Mouse (Mus musculus): ENCODE measurements around the gene Gpr107. TPM values are rescaled to one million over a fixed set of nuclear protein-coding genes. Genes with fewer than 3 reads are reported as not detected.

Gene Gpr107
- polyA plus RNA-seq, 1 experiment from 2014 or later: 39.8 TPM

- Histone ChIP-seq H3K36me3 (no peaks in the 10 kb centered on the region), H3K27ac (no peak overlapping the region), H3K4me1 (no peaks in the 10 kb centered on the region), H3K4me2 (no peak overlapping the region), H3K27me3 (no peaks in the 10 kb centered on the region), H3K9me3 (peaks cover 14% of the 10 kb centered on the region), H3K4me3 (no peak overlapping the region), H3K9ac (no peak overlapping the region)
- no peak for ATAC-seq (ENCODE audit: insufficient number of reproducible peaks, insufficient read depth, low FRiP score, low TSS enrichment, low read depth)
- 54% methylated on average over 1 of the region's 1 CpGs for WGBS
These were observed 76.7 kb downstream of the Gpr107 start for GRCm38 (mm10) chr2:31228768-31229311.

- WGBS: 42% methylated on average over 23 of the region's 23 CpGs
- no peak overlapping the region for H3K27ac ChIP-seq
- no peaks in the 10 kb centered on the region for H3K27me3 ChIP-seq
- no peaks in the 10 kb centered on the region for H3K36me3 ChIP-seq
- peak overlapping the region; percentile 47 for H3K4me2 ChIP-seq
- H3K9ac ChIP-seq: no peak overlapping the region; the same call in 1 of the 2 replicates
- no peak for ATAC-seq (ENCODE audit: insufficient number of reproducible peaks, insufficient read depth, low FRiP score, low TSS enrichment, low read depth)
- peaks cover 11% of the 10 kb centered on the region for H3K4me1 ChIP-seq
- H3K9me3 ChIP-seq: no peaks in the 10 kb centered on the region
- H3K4me3 ChIP-seq: peak overlapping the region; percentile 25
These were observed 87.1 kb downstream of the Gpr107 start for GRCm38 (mm10) chr2:31239203-31239696.

- Histone ChIP-seq H3K4me1 (peaks cover 17% of the 10 kb centered on the region), H3K9ac (no peak overlapping the region), H3K9me3 (no peaks in the 10 kb centered on the region), H3K36me3 (no peaks in the 10 kb centered on the region), H3K4me3 (no peak overlapping the region), H3K4me2 (peak overlapping the region; percentile 47; the same call in 1 of the 2 replicates), H3K27ac (no peak overlapping the region), H3K27me3 (no peaks in the 10 kb centered on the region)
- WGBS: 72% methylated on average over 6 of the region's 6 CpGs
- no peak for ATAC-seq (ENCODE audit: insufficient number of reproducible peaks, insufficient read depth, low FRiP score, low TSS enrichment, low read depth)
These were observed 87.7 kb downstream of the Gpr107 start for GRCm38 (mm10) chr2:31239833-31240232.

- H3K27me3 ChIP-seq: no peaks in the 10 kb centered on the region
- 9% methylated on average over 7 of the region's 7 CpGs for WGBS
- H3K4me1 ChIP-seq: peaks cover 25% of the 10 kb centered on the region
- no peak overlapping the region for H3K9ac ChIP-seq
- H3K9me3 ChIP-seq: no peaks in the 10 kb centered on the region
- no peak overlapping the region for H3K4me3 ChIP-seq
- H3K4me2 ChIP-seq: no peak overlapping the region
- no peak for ATAC-seq (ENCODE audit: insufficient number of reproducible peaks, insufficient read depth, low FRiP score, low TSS enrichment, low read depth)
- no peak overlapping the region for H3K27ac ChIP-seq
- no peaks in the 10 kb centered on the region for H3K36me3 ChIP-seq
These were observed 89.5 kb downstream of the Gpr107 start for GRCm38 (mm10) chr2:31241639-31242038.

GRCm38 (mm10) chr2:31244216-31244615, 92.1 kb downstream of the Gpr107 start:
- H3K4me3 ChIP-seq: no peak overlapping the region
- WGBS: 60% methylated on average over 8 of the region's 8 CpGs
- H3K27ac ChIP-seq: no peak overlapping the region
- H3K27me3 ChIP-seq: no peaks in the 10 kb centered on the region
- peaks cover 45% of the 10 kb centered on the region for H3K4me1 ChIP-seq
- no peak overlapping the region for H3K9ac ChIP-seq
- 0 out of 2 replicates have a peak, but pooled peaks cover 3% of the 10 kb centered on the region for H3K36me3 ChIP-seq
- peak overlapping the region; percentile 96; the same call in 1 of the 2 replicates for H3K4me2 ChIP-seq
- no peak for ATAC-seq (ENCODE audit: insufficient number of reproducible peaks, insufficient read depth, low FRiP score, low TSS enrichment, low read depth)
- no peaks in the 10 kb centered on the region for H3K9me3 ChIP-seq

GRCm38 (mm10) chr2:31245051-31245450, 92.9 kb downstream of the Gpr107 start:
- Histone ChIP-seq H3K4me3 (peak overlapping the region; percentile 93), H3K9me3 (no peaks in the 10 kb centered on the region), H3K4me1 (peaks cover 43% of the 10 kb centered on the region), H3K9ac (peak overlapping the region; percentile 92), H3K36me3 (0 out of 2 replicates have a peak, but pooled peaks cover 3% of the 10 kb centered on the region), H3K27ac (peak overlapping the region; percentile 83), H3K4me2 (peak overlapping the region; percentile 96), H3K27me3 (no peaks in the 10 kb centered on the region)
- ATAC-seq (ENCODE audit: insufficient number of reproducible peaks, insufficient read depth, low FRiP score, low TSS enrichment, low read depth): no peak
- 9% methylated on average over 5 of the region's 5 CpGs for WGBS

GRCm38 (mm10) chr2:31245491-31246141, 93.5 kb downstream of the Gpr107 start, which contains the start of gene Ncs1:
TSS of gene Ncs1 (plus strand) at chr2:31245823.
- H3K9me3 ChIP-seq: no peaks in the 10 kb centered on the region
- H3K9ac ChIP-seq: peak within 1 kb of the TSS; percentile 92
- ATAC-seq (ENCODE audit: insufficient number of reproducible peaks, insufficient read depth, low FRiP score, low TSS enrichment, low read depth): peak; percentile 81
- 0 out of 2 replicates have a peak, but pooled peaks cover 3% of the 10 kb centered on the region for H3K36me3 ChIP-seq
- H3K4me2 ChIP-seq: peak within 1 kb of the TSS; percentile 96
- peak within 1 kb of the TSS; percentile 83 for H3K27ac ChIP-seq
- no peaks in the 10 kb centered on the region for H3K27me3 ChIP-seq
- WGBS: under 1% methylated on average over 76 of the region's 89 CpGs
- H3K4me1 ChIP-seq: peaks cover 43% of the 10 kb centered on the region
- H3K4me3 ChIP-seq: peak within 1 kb of the TSS; percentile 93

GRCm38 (mm10) chr2:31246251-31246971, 94.3 kb downstream of the Gpr107 start:
- no peaks in the 10 kb centered on the region for H3K27me3 ChIP-seq
- H3K9me3 ChIP-seq: no peaks in the 10 kb centered on the region
- H3K27ac ChIP-seq: peak overlapping the region; percentile 83
- peak overlapping the region; percentile 96 for H3K4me2 ChIP-seq
- under 1% methylated on average over 40 of the region's 41 CpGs for WGBS
- H3K4me1 ChIP-seq: peaks cover 49% of the 10 kb centered on the region
- peak overlapping the region; percentile 93 for H3K4me3 ChIP-seq
- H3K36me3 ChIP-seq: 0 out of 2 replicates have a peak, but pooled peaks cover 3% of the 10 kb centered on the region
- ATAC-seq (ENCODE audit: insufficient number of reproducible peaks, insufficient read depth, low FRiP score, low TSS enrichment, low read depth): peak; percentile 28
- H3K9ac ChIP-seq: peak overlapping the region; percentile 92

- H3K27me3 ChIP-seq: no peaks in the 10 kb centered on the region
- ATAC-seq (ENCODE audit: insufficient number of reproducible peaks, insufficient read depth, low FRiP score, low TSS enrichment, low read depth): no peak
- H3K4me1 ChIP-seq: peaks cover 45% of the 10 kb centered on the region
- no peak overlapping the region for H3K9ac ChIP-seq
- no peaks in the 10 kb centered on the region for H3K9me3 ChIP-seq
- no peak overlapping the region for H3K4me2 ChIP-seq
- H3K36me3 ChIP-seq: 0 out of 2 replicates have a peak, but pooled peaks cover 7% of the 10 kb centered on the region
- 91% methylated on average over 6 of the region's 6 CpGs for WGBS
- H3K27ac ChIP-seq: no peak overlapping the region
- no peak overlapping the region for H3K4me3 ChIP-seq
These were observed 96.7 kb downstream of the Gpr107 start for GRCm38 (mm10) chr2:31248856-31249255.

- Histone ChIP-seq H3K9ac (no peak overlapping the region), H3K27ac (no peak overlapping the region), H3K4me2 (no peak overlapping the region), H3K4me3 (no peak overlapping the region), H3K36me3 (0 out of 2 replicates have a peak, but pooled peaks cover 7% of the 10 kb centered on the region), H3K27me3 (no peaks in the 10 kb centered on the region), H3K4me1 (peaks cover 52% of the 10 kb centered on the region), H3K9me3 (no peaks in the 10 kb centered on the region)
- WGBS: 96% methylated on average over 4 of the region's 4 CpGs
- ATAC-seq (ENCODE audit: insufficient number of reproducible peaks, insufficient read depth, low FRiP score, low TSS enrichment, low read depth): no peak
These were observed 100.1 kb downstream of the Gpr107 start for GRCm38 (mm10) chr2:31252167-31252566.

- H3K27me3 ChIP-seq: no peaks in the 10 kb centered on the region
- no peaks in the 10 kb centered on the region for H3K9me3 ChIP-seq
- H3K4me1 ChIP-seq: peaks cover 52% of the 10 kb centered on the region
- WGBS: 72% methylated on average over 3 of the region's 3 CpGs
- no peak overlapping the region for H3K4me2 ChIP-seq
- no peak overlapping the region for H3K27ac ChIP-seq
- no peak overlapping the region for H3K9ac ChIP-seq
- no peak for ATAC-seq (ENCODE audit: insufficient number of reproducible peaks, insufficient read depth, low FRiP score, low TSS enrichment, low read depth)
- no peak overlapping the region for H3K4me3 ChIP-seq
- H3K36me3 ChIP-seq: 0 out of 2 replicates have a peak, but pooled peaks cover 4% of the 10 kb centered on the region
These were observed 101.3 kb downstream of the Gpr107 start for GRCm38 (mm10) chr2:31253463-31253862.

Data from embryonic facial prominence, embryonic 13.5 days (tissue).